Mouse (Mus musculus): ENCODE results near the gene Dyrk2.

Dyrk2 gene

GRCm38 (mm10) chr10:118870201-118870980, at the start of gene Dyrk2:
Gene Dyrk2, minus strand, starts transcription at chr10:118870209.
- peak; percentile 57 for DNase-seq (ENCODE audit: low read depth, low spot score)

GRCm38 (mm10) chr10:118902625-118903024, 32.6 kb upstream of the Dyrk2 start:
- no peak for DNase-seq (ENCODE audit: low read depth, low spot score)

- no peak for DNase-seq (ENCODE audit: low read depth, low spot score)
Observed at GRCm38 (mm10) chr10:118893645-118894044, 23.6 kb upstream of the Dyrk2 start.

- DNase-seq (ENCODE audit: low read depth, low spot score), result no peak
Observed at GRCm38 (mm10) chr10:118884126-118884525, 14.1 kb upstream of the Dyrk2 start.

- DNase-seq (ENCODE audit: low read depth, low spot score), result no peak
Observed at GRCm38 (mm10) chr10:118883317-118883716, 13.3 kb upstream of the Dyrk2 start.

- DNase-seq (ENCODE audit: low read depth, low spot score), result no peak
Observed at GRCm38 (mm10) chr10:118882258-118882885, 12.4 kb upstream of the Dyrk2 start.

GRCm38 (mm10) chr10:118880776-118881175, 10.8 kb upstream of the Dyrk2 start:
- no peak for DNase-seq (ENCODE audit: low read depth, low spot score)

- DNase-seq (ENCODE audit: low read depth, low spot score), result no peak
Observed at GRCm38 (mm10) chr10:118872196-118872595, 2.2 kb upstream of the Dyrk2 start.

- peak; percentile 89 for DNase-seq (ENCODE audit: low read depth, low spot score)
Observed at GRCm38 (mm10) chr10:118869591-118870001, 413 bp downstream of the Dyrk2 start.

- peak; percentile 76 for DNase-seq (ENCODE audit: low read depth, low spot score)
Observed at GRCm38 (mm10) chr10:118868601-118869590, 1.1 kb downstream of the Dyrk2 start.

GRCm38 (mm10) chr10:118867896-118868600, 2.0 kb downstream of the Dyrk2 start:
- no peak for DNase-seq (ENCODE audit: low read depth, low spot score)

GRCm38 (mm10) chr10:118867304-118867895, 2.6 kb downstream of the Dyrk2 start:
- DNase-seq (ENCODE audit: low read depth, low spot score), result peak; percentile 22

- no peak for DNase-seq (ENCODE audit: low read depth, low spot score)
Observed at GRCm38 (mm10) chr10:118864976-118865375, 5.0 kb downstream of the Dyrk2 start.

- DNase-seq (ENCODE audit: low read depth, low spot score), result no peak
Observed at GRCm38 (mm10) chr10:118863611-118864010, 6.4 kb downstream of the Dyrk2 start.

GRCm38 (mm10) chr10:118862233-118862632, 7.8 kb downstream of the Dyrk2 start:
- no peak for DNase-seq (ENCODE audit: low read depth, low spot score)

GRCm38 (mm10) chr10:118861234-118862025, 8.6 kb downstream of the Dyrk2 start:
- DNase-seq (ENCODE audit: low read depth, low spot score), result no peak

- DNase-seq (ENCODE audit: low read depth, low spot score), result no peak
Observed at GRCm38 (mm10) chr10:118859655-118860054, 10.4 kb downstream of the Dyrk2 start.

- no peak for DNase-seq (ENCODE audit: low read depth, low spot score)
Observed at GRCm38 (mm10) chr10:118854641-118855040, 15.4 kb downstream of the Dyrk2 start.

GRCm38 (mm10) chr10:118852554-118852953, 17.5 kb downstream of the Dyrk2 start:
- no peak for DNase-seq (ENCODE audit: low read depth, low spot score)

- no peak for DNase-seq (ENCODE audit: low read depth, low spot score)
Observed at GRCm38 (mm10) chr10:118848501-118848900, 21.5 kb downstream of the Dyrk2 start.

Data from ES-CJ7 (cell line).